Comparison of ENCODE assay signal across 29 mouse cellular contexts in genomic region chr14:103095036-103095435, GRCm38 (mm10). TPM values are rescaled to one million over a fixed set of nuclear protein-coding genes. Genes with fewer than 3 reads are reported as not detected.
A peak's percentile ranks its signal among the peaks of the same experiment; 100 is the strongest.
DNase-seq lines count a peak whose midpoint lies in the region; ATAC-seq and TF ChIP-seq lines count a peak whose summit lies in the region.
"Had no signal": no experiment of that assay in that cellular context is flagged by ENCODE, and none has a peak within 500 bp of the region (broad histone marks: within the 10 kb centered on the region; RNA-seq: fewer than 3 reads in every experiment).

No protein-coding gene starts in this region.

- H3K4me2 ChIP-seq in liver, embryonic 11.5 days, result no peak overlapping the region
- no peak overlapping the region for H3K4me2 ChIP-seq in liver, postnatal 0 days (ENCODE audit: low read depth, low read length)
- H3K4me2 ChIP-seq in kidney, embryonic 14.5 days (replicated peaks; ENCODE audit: low read depth, low read length), result no peak overlapping the region
- H3K4me2 ChIP-seq: forebrain, embryonic 13.5 days; heart, embryonic 11.5 days; limb, embryonic 12.5 days; midbrain, embryonic 15.5 days had no signal

- H3K4me1 ChIP-seq in liver, embryonic 11.5 days (replicated peaks; ENCODE audit: control insufficient read depth, insufficient read depth, low read length), result peaks cover 12% of the 10 kb centered on the region
- H3K4me1 ChIP-seq in liver, postnatal 0 days (ENCODE audit: insufficient read depth), result peaks cover 18% of the 10 kb centered on the region
- H3K4me1 ChIP-seq in kidney, embryonic 14.5 days (ENCODE audit: control insufficient read depth, insufficient read depth, low read length), result no peaks in the 10 kb centered on the region

- WGBS in liver, embryonic 11.5 days, result 89% methylated on average over 8 of the region's 8 CpGs
- 85% methylated on average over 8 of the region's 8 CpGs for WGBS in liver, postnatal 0 days (ENCODE audit: insufficient replicate concordance)
- 88% methylated on average over 8 of the region's 8 CpGs for WGBS in kidney, embryonic 14.5 days

- H3K9ac ChIP-seq in liver, embryonic 11.5 days (ENCODE audit: low read depth, low read length), result no peak overlapping the region
- no peak overlapping the region for H3K9ac ChIP-seq in liver, postnatal 0 days (replicated peaks)
- H3K9ac ChIP-seq in kidney, embryonic 14.5 days (ENCODE audit: low read depth, low read length), result no peak overlapping the region
- H3K9ac ChIP-seq: forebrain, embryonic 13.5 days; limb, embryonic 12.5 days; midbrain, embryonic 15.5 days had no signal

- peaks cover 6% of the 10 kb centered on the region; the same call in 1 of the 2 replicates for H3K36me3 ChIP-seq in liver, embryonic 11.5 days (ENCODE audit: control insufficient read depth, insufficient read depth, low read length)
- H3K36me3 ChIP-seq in liver, postnatal 0 days (replicated peaks; ENCODE audit: insufficient read depth, low read length), result peaks cover 36% of the 10 kb centered on the region
- H3K36me3 ChIP-seq in kidney, embryonic 14.5 days (ENCODE audit: control insufficient read depth, insufficient read depth, low read length), result peaks cover 26% of the 10 kb centered on the region
- H3K36me3 ChIP-seq: midbrain, embryonic 15.5 days had no signal

- DNase-seq in liver, embryonic 11.5 days (ENCODE audit: low spot score), result peak; percentile 7
- no peak for DNase-seq in liver, postnatal 0 days
- peak; percentile 52 for DNase-seq in CD4-positive helper T cell, adult 2 months (ENCODE audit: low read depth, low spot score)
- peak; percentile 15 to 32 for DNase-seq in CD8-positive naive resting alpha-beta T cell, adult 2 months (ENCODE audit: low read depth in 2 of 2, low spot score in 2 of 2)
- DNase-seq in ZHBTc4 (ENCODE audit: low read depth, low spot score), result peak; percentile 32
- DNase-seq: adrenal gland, postnatal 25 days; B cell, adult 2 months; cerebellum, adult 18-20 months; cerebellum, postnatal 14 days; gastrocnemius, postnatal 14 days; kidney, adult 18-20 months; kidney, postnatal 36 days; lung, postnatal 36 days; thymus, adult 2 months had no signal

- no peaks in the 10 kb centered on the region for H3K27me3 ChIP-seq in liver, embryonic 11.5 days (replicated peaks; ENCODE audit: control insufficient read depth, insufficient read depth, low read length)
- no peaks in the 10 kb centered on the region for H3K27me3 ChIP-seq in liver, postnatal 0 days (ENCODE audit: insufficient read depth, low read length)
- H3K27me3 ChIP-seq in kidney, embryonic 14.5 days (ENCODE audit: control insufficient read depth, insufficient read depth, low read length), result no peaks in the 10 kb centered on the region
- H3K27me3 ChIP-seq: forebrain, embryonic 13.5 days; limb, embryonic 12.5 days; midbrain, embryonic 15.5 days had no signal

- H3K27ac ChIP-seq in liver, embryonic 11.5 days (ENCODE audit: low read depth, low read length), result no peak overlapping the region
- H3K27ac ChIP-seq in liver, postnatal 0 days (ENCODE audit: low read depth), result no peak overlapping the region
- H3K27ac ChIP-seq in kidney, embryonic 14.5 days (ENCODE audit: low read depth, low read length), result no peak overlapping the region
- H3K27ac ChIP-seq: forebrain, embryonic 13.5 days; layer of hippocampus, adult 2 months; left cerebral cortex, adult 2 months; limb, embryonic 12.5 days; midbrain, embryonic 15.5 days had no signal

- TF ChIP-seq CTCF in liver, postnatal 0 days (IDR thresholded peaks at IDR 0.05; ENCODE audit: low read depth), result no peak

- H3K4me3 ChIP-seq in liver, embryonic 11.5 days (ENCODE audit: low read depth, low read length), result no peak overlapping the region
- H3K4me3 ChIP-seq in liver, postnatal 0 days (ENCODE audit: low read depth, low read length), result no peak overlapping the region
- no peak overlapping the region for H3K4me3 ChIP-seq in kidney, embryonic 14.5 days (ENCODE audit: low read length)
- H3K4me3 ChIP-seq: forebrain, embryonic 13.5 days; layer of hippocampus, adult 2 months; left cerebral cortex, adult 2 months; limb, embryonic 12.5 days; midbrain, embryonic 15.5 days had no signal

- TF ChIP-seq EP300 in liver, postnatal 0 days (IDR thresholded peaks at IDR 0.05; ENCODE audit: low read depth), result no peak

- no peak for ATAC-seq in liver, embryonic 11.5 days (replicated peaks; ENCODE audit: low FRiP score)
- no peak for ATAC-seq in liver, postnatal 0 days
- ATAC-seq in kidney, embryonic 14.5 days (ENCODE audit: low FRiP score, low TSS enrichment), result no peak
- ATAC-seq: forebrain, embryonic 13.5 days; hindbrain, embryonic 16.5 days; midbrain, embryonic 15.5 days had no signal

- H3K9me3 ChIP-seq in liver, embryonic 11.5 days (ENCODE audit: control insufficient read depth, low read length), result no peaks in the 10 kb centered on the region
- H3K9me3 ChIP-seq in liver, postnatal 0 days (ENCODE audit: low read length), result no peaks in the 10 kb centered on the region
- H3K9me3 ChIP-seq in kidney, embryonic 14.5 days (ENCODE audit: control insufficient read depth, low read length), result no peaks in the 10 kb centered on the region
- H3K9me3 ChIP-seq: forebrain, embryonic 13.5 days; G1E; limb, embryonic 12.5 days; midbrain, embryonic 15.5 days had no signal

RNA-seq across cellular contexts. Expression of gene Fbxl3, which starts 4.3 kb away (rescaled TPM):
- 15.1 and 16.0 TPM in 2 replicates for polyA plus RNA-seq in liver, embryonic 11.5 days (2014; fragmentation: Nextera tagmentation; extraction: Ambion mirVana)
- polyA plus RNA-seq in liver, postnatal 0 days (2015; fragmentation: Nextera tagmentation; extraction: Ambion mirVana), result 10.2 and 10.7 TPM in 2 replicates
- polyA plus RNA-seq in kidney, embryonic 14.5 days (2014; fragmentation: Nextera tagmentation; extraction: Ambion mirVana), result 24.0 and 35.6 TPM in 2 replicates

RNA-seq across cellular contexts. Expression of gene Cln5, which starts 25.0 kb away (rescaled TPM):
- polyA plus RNA-seq in liver, embryonic 11.5 days (2014; fragmentation: Nextera tagmentation; extraction: Ambion mirVana), result 29.4 and 31.8 TPM in 2 replicates
- polyA plus RNA-seq in liver, postnatal 0 days (2015; fragmentation: Nextera tagmentation; extraction: Ambion mirVana), result 14.2 and 15.2 TPM in 2 replicates
- polyA plus RNA-seq in kidney, embryonic 14.5 days (2014; fragmentation: Nextera tagmentation; extraction: Ambion mirVana), result 26.5 and 38.3 TPM in 2 replicates

RNA-seq across cellular contexts. Expression of gene Acod1, which starts 48.3 kb away (rescaled TPM):
- 0.16 and 0.25 TPM in 2 replicates for polyA plus RNA-seq in liver, embryonic 11.5 days (2014; fragmentation: Nextera tagmentation; extraction: Ambion mirVana)
- polyA plus RNA-seq in liver, postnatal 0 days (2015; fragmentation: Nextera tagmentation; extraction: Ambion mirVana), result 0.09 TPM in 1 of 2 replicates, not detected in the other
- not detected in 2 replicates for polyA plus RNA-seq in kidney, embryonic 14.5 days (2014; fragmentation: Nextera tagmentation; extraction: Ambion mirVana)
- polyA plus RNA-seq: forebrain, embryonic 13.5 days; G1E; heart, embryonic 11.5 days; heart, postnatal 0 days; hindbrain, embryonic 16.5 days; intestine, embryonic 14.5 days; kidney, embryonic 16.5 days; limb, embryonic 12.5 days; liver, embryonic 16.5 days; lung, embryonic 16.5 days; midbrain, embryonic 15.5 days; neural tube, embryonic 11.5 days had no signal
